Mouse (Mus musculus): ENCODE data around the gene Mdm4.

DNA sequence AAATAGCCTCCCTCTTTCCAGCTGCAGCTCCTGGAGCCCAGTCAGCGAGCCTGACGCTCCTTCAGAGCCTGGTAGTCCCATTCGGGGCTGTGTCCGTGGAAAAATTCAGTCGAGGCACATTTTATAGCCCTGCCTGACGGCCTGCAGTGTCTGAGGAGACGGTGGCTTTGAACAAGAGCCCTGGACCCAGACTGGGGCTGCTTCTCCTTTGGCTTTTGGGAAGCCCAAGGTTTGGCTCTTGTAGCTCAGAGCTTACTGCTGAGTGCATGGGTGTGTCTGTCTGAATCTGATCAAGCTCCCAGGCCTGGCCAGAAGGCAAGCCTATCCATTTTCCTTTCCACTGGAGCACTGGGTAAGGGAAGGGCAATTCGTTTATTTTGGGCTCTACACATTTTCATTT is 17.2 kb upstream of the Mdm4 start:
- TF ChIP-seq POLR2A (IDR thresholded peaks at IDR 0.05; ENCODE audit: insufficient read depth, low read depth, low read length) (no peak; the same call in 1 of the 2 replicates), CTCF (IDR thresholded peaks at IDR 0.05) (no peak), EP300 (IDR thresholded peaks at IDR 0.05; ENCODE audit: insufficient read depth, low read depth, low read length) (no peak)
